Mouse (Mus musculus) erythroblast, embryonic 14.5 days (primary cell): ENCODE results near the gene Ankrd11. TPM values are rescaled to one million over a fixed set of nuclear protein-coding genes. Genes with fewer than 3 reads are reported as not detected.

Experiments
- H3K27me3 ChIP-seq: 2 replicates; pipeline ENCODE4 v1.6.1; 2012; ENCODE audit warnings: inconsistent platforms; ENCODE audit not compliant: control insufficient read depth
- H3K36me3 ChIP-seq: 2 replicates; pipeline ENCODE4 v1.6.1; 2012; ENCODE audit warnings: mild to moderate bottlenecking, inconsistent platforms; ENCODE audit not compliant: control insufficient read depth
- H3K4me1 ChIP-seq: 2 replicates; pipeline ENCODE4 v1.6.1; 2012; ENCODE audit warnings: inconsistent platforms; ENCODE audit not compliant: control insufficient read depth
- H3K4me3 ChIP-seq: replicated peaks from 2 replicates; pipeline ENCODE3; 2012; ENCODE audit warnings: moderate library complexity, mild to moderate bottlenecking, inconsistent platforms
- H3K9me3 ChIP-seq: 2 replicates; pipeline ENCODE4 v1.6.1; 2012; ENCODE audit warnings: low read length, inconsistent platforms, mixed read lengths; ENCODE audit not compliant: control insufficient read depth
- GATA1 ChIP-seq: IDR thresholded peaks from 2 replicates; pipeline ENCODE4 v1.6.1; 2012; ENCODE audit warnings: low read length, inconsistent platforms, mixed read lengths
- TAL1 ChIP-seq: IDR thresholded peaks from 3 replicates; pipeline ENCODE4 v1.6.1; 2012; ENCODE audit warnings: low read length, inconsistent platforms, mixed read lengths
- polyA plus RNA-seq: library from polyadenylated mRNA; stranded (reverse); fragments of >175 nt; gene quantifications from 2 replicates; pipeline ENCODE4 v1.2.3, GENCODE M21; 2012

Gene Ankrd11
- polyA plus RNA-seq, 1 experiment: 6.3 TPM

DNA sequence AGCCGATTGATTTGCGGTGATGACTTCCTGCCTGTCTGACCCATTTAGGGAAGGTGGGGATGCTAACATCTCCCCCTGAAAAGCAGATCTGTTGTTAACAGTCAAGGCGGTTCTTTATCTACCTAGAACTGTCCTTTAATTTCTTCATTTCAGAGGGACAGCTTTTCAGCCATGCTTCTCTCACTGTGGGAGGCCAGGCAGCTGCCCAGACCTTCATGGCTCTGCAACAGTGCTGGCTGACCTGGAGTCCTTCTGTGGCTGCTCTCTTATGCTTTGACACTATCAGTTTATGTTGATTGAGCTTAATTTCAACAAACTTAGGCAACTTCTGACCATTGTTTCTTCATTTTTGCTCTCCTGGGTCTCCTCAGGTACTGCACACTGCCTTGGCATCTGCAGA, 161.8 kb downstream of the Ankrd11 start:
- TF ChIP-seq TAL1 (no peak), GATA1 (no peak)
- H3K9me3 ChIP-seq: no peaks in the 10 kb centered on the region
- H3K36me3 ChIP-seq: peaks cover 41% of the 10 kb centered on the region

DNA sequence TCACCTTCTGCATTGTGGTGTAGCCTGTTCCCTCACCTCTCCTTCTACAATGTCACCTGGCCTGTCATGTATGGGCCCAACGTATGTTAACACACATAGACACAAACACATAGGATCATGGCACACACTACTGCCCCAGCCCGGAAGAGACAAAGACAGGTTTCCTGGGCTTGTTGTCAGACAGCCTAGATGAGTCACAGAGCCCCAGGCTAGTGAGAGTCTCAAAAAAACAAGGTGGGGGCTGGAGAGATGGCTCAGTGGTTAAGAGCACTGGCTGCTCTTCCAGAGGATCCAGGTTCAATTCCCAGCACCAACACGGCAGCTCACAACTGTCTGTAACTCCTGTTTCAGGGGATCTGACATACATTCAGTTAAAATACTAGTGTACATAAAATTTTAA, 163.8 kb downstream of the Ankrd11 start:
- Histone ChIP-seq H3K9me3 (no peaks in the 10 kb centered on the region), H3K27me3 (no peaks in the 10 kb centered on the region), H3K4me3 (no peak overlapping the region), H3K4me1 (no peaks in the 10 kb centered on the region), H3K36me3 (peaks cover 20% of the 10 kb centered on the region)
- TF ChIP-seq GATA1: no peak
- no peak for TF ChIP-seq TAL1

More for the DNA sequence above, 161.8 kb downstream of the Ankrd11 start:
- Histone ChIP-seq H3K4me3 (no peak overlapping the region), H3K27me3 (no peaks in the 10 kb centered on the region), H3K4me1 (no peaks in the 10 kb centered on the region)

DNA sequence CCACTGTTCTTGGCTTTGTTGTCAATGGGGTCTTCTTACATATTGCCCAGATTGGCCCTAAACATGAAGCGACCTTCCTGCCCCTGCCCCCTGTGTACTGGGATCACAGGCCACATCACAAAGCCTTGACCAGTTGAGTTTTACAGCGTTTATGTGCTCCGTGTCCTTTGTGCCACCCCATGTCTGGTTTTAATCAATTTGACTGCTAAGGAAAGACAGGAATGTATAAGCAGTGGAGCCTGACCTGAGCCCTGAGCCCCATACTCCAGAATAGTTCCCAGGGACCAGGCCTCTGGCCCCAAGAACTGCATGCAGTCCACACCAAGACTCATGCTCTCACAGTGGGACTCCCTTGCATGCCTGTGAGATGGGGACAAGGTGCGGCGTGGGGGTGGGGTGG, 166.9 kb downstream of the Ankrd11 start:
- TF ChIP-seq TAL1 (no peak), GATA1 (no peak)
- no peaks in the 10 kb centered on the region for H3K9me3 ChIP-seq
- no peak overlapping the region for H3K4me3 ChIP-seq
- peaks cover 4% of the 10 kb centered on the region; the same call in 1 of the 2 replicates for H3K27me3 ChIP-seq
- H3K36me3 ChIP-seq: no peaks in the 10 kb centered on the region
- H3K4me1 ChIP-seq: peaks cover 16% of the 10 kb centered on the region

DNA sequence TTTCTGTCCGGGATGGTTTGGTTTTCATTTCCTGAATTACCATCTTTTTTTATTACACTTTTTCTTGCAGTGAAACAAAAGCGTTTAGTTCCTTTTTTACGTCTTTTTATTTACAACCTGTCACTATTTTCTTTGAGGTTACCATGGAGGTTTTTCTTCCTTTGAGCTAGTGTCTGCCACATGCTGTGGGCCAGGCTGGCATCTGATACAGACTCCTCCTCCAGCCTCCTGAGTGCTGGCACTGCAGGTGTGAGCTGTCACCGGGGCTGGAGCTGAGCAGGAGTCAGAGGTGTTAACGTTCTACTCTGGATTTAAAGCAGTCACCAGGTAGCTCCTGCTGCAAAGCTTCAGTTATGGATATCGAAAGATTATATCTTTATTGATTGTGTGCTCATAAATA, 168.9 kb downstream of the Ankrd11 start:
- peaks cover 6% of the 10 kb centered on the region; the same call in 1 of the 2 replicates for H3K27me3 ChIP-seq
- no peaks in the 10 kb centered on the region for H3K9me3 ChIP-seq
- H3K4me1 ChIP-seq: peaks cover 22% of the 10 kb centered on the region
- no peak for TF ChIP-seq TAL1
- TF ChIP-seq GATA1: no peak
- no peak overlapping the region for H3K4me3 ChIP-seq
- H3K36me3 ChIP-seq: no peaks in the 10 kb centered on the region

DNA sequence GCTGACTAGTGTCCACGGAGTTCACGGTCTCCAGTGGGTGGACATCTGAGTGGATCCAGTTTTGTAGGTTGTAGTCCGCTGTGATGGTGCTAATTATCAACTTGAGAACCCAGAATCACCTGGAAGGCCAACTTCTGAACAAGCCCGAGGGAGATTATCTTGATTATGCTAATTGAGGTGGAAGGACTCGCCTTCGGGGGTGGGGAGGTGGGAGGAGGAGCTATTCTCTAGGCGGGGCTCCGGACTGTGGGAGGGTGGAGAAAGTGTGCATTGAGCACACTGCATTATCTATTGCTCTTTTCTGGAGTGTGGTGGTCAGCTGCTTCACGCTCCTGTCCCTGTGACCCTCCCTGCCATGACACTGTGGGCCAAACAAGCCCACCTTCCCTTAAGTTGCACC, 170.4 kb downstream of the Ankrd11 start:
- Histone ChIP-seq H3K4me1 (peaks cover 22% of the 10 kb centered on the region), H3K27me3 (peaks cover 6% of the 10 kb centered on the region; the same call in 1 of the 2 replicates), H3K4me3 (no peak overlapping the region), H3K36me3 (no peaks in the 10 kb centered on the region), H3K9me3 (no peaks in the 10 kb centered on the region)
- TF ChIP-seq GATA1 (no peak), TAL1 (no peak)

DNA sequence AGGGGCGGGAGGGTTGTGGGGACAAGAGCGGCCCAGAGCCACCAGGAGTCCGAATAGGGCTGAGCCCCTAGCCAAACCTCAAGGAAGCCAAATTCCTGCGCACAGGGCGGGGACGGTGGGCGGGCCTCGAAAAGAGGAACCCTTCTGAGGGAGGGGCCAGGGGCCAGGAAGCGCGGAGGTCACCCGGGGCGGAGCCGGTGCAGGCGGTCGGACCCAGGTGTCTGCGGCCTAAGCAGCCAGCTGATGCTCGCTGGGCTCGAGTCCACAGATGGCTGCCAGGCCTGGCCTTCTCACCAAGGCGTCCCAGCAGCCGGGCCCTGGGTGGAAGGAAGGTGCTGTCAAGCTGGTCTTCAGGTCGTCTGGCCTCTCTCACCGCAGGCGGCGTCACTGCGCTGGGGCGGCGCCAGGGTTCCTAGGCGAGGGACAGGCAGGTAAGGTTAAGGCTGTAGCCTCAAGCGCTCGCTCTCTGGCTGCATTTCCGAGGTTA, 171.7 kb downstream of the Ankrd11 start:
- Histone ChIP-seq H3K4me1 (peaks cover 22% of the 10 kb centered on the region), H3K4me3 (peak overlapping the region; percentile 46), H3K27me3 (peaks cover 13% of the 10 kb centered on the region), H3K36me3 (no peaks in the 10 kb centered on the region), H3K9me3 (no peaks in the 10 kb centered on the region)
- TF ChIP-seq TAL1 (no peak), GATA1 (no peak)

DNA sequence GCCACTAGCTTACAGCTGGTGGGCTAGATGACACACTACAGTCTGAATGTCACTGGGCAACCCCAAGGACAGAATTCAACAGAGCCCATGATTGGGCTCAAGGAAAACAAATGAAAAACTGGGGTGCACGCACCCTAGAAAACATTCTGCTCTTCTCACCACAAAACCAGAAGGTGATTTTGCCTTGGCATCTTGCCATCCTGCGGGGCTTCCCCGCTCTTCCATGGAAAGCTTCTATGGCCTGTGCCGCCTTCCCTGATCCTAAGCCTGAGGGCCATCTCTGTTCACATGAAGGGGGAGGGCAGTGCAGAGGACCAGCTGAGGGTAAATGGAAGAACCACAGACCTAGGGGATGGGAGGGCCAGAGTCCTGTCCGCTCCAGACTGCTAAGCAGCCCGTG, 174.1 kb downstream of the Ankrd11 start:
- Histone ChIP-seq H3K4me3 (no peak overlapping the region), H3K9me3 (no peaks in the 10 kb centered on the region), H3K36me3 (no peaks in the 10 kb centered on the region), H3K27me3 (peaks cover 29% of the 10 kb centered on the region), H3K4me1 (peaks cover 22% of the 10 kb centered on the region)
- TF ChIP-seq GATA1 (no peak), TAL1 (no peak)

DNA sequence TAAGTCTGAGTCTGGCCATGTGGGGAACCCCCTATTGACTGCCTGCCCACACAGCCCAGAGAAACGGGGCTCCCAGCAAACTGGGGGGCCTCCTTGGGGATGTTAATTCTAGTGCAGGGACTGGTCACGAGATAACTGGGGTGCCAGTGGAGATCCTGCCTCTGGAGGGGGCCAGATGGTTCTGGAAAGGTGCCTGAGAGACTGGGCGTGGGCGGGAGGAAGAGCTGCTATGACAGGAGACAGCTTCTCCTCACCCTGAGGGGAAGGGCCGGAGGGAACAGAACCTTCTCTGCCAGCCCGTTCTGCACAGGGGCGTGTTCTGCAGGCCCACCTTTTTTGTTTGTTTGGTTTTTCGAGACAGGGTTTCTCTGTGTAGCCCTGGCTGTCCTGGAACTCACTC, 175.8 kb downstream of the Ankrd11 start:
- no peak overlapping the region for H3K4me3 ChIP-seq
- no peak for TF ChIP-seq TAL1
- TF ChIP-seq GATA1: no peak
- H3K4me1 ChIP-seq: peaks cover 13% of the 10 kb centered on the region
- peaks cover 29% of the 10 kb centered on the region for H3K27me3 ChIP-seq
- no peaks in the 10 kb centered on the region for H3K9me3 ChIP-seq
- no peaks in the 10 kb centered on the region for H3K36me3 ChIP-seq

DNA sequence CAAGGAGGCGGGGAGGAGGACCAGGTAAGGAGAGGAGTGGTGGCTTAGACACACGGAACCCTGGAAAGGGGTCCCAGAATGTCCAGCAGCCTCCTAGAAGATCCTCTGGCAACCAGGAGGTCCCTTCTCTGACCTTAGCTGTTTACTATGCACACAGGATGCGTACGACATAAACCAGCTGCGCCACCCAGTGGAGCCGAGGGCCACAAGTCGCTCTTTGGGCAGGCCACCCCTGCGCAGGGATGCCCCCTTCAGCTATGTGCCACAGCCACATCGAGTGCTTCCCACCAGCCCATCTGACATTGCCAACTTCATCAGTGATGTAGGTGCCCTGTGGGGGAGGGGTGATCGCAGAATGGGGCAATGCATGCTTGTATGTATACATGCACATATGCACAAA, 176.6 kb downstream of the Ankrd11 start:
- Histone ChIP-seq H3K4me1 (peaks cover 9% of the 10 kb centered on the region), H3K27me3 (peaks cover 30% of the 10 kb centered on the region), H3K4me3 (no peak overlapping the region), H3K9me3 (no peaks in the 10 kb centered on the region), H3K36me3 (no peaks in the 10 kb centered on the region)
- TF ChIP-seq GATA1: no peak
- no peak for TF ChIP-seq TAL1

DNA sequence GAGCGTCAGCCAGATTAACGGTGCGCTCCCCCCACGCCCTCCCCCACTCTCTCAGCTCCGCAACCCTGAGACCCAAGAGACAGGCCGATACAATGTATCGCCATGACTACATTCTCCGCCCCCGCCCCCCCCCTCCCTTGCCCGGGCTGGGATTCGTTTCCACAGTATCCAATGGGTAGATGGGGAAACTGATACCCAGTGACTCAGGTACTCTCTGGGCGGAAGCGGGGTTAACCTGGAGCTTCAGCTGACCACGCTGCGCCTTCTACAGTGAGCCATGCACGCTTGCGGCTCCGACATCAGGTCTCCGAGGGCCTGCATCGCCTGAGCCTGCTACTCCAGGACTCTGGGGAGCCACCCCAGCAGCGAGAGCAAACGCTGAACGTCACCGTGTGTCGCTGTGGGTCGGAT, 177.4 kb downstream of the Ankrd11 start:
- H3K36me3 ChIP-seq: no peaks in the 10 kb centered on the region
- peaks cover 29% of the 10 kb centered on the region for H3K27me3 ChIP-seq
- no peaks in the 10 kb centered on the region for H3K9me3 ChIP-seq
- TF ChIP-seq GATA1 (no peak), TAL1 (no peak)
- peaks cover 6% of the 10 kb centered on the region for H3K4me1 ChIP-seq
- no peak overlapping the region for H3K4me3 ChIP-seq
